Mouse (Mus musculus) hindbrain, postnatal 0 days (tissue): Measurements from ENCODE around the gene Gm28035. TPM values are rescaled to one million over a fixed set of nuclear protein-coding genes. Genes with fewer than 3 reads are reported as not detected.

ENCODE experiments used
- ATAC-seq: fragments of 200-750 bp; cut with Nextera tagmentation; 2 replicates; pipeline ENCODE4 v1.8.0; 2017; ENCODE audit warnings: mild to moderate bottlenecking, moderate TSS enrichment, moderate library complexity
- DNase-seq: peaks from one replicate; pipeline ENCODE4 v3.0.0-alpha.2; 2015; ENCODE audit warnings: low spot score
- H3K27ac ChIP-seq: fragments of 300-500 bp; sonication (generic); 2 replicates; pipeline ENCODE4 v1.5.1; 2014; ENCODE audit warnings: mild to moderate bottlenecking
- H3K27me3 ChIP-seq: fragments of 300-500 bp; sonication (generic); 2 replicates; pipeline ENCODE4 v1.6.1; 2014; ENCODE audit warnings: low read length, mixed read lengths; ENCODE audit not compliant: insufficient read depth
- H3K36me3 ChIP-seq: fragments of 300-500 bp; sonication (generic); 2 replicates; pipeline ENCODE4 v1.6.1; 2014; ENCODE audit warnings: low read length, mixed read lengths; ENCODE audit not compliant: insufficient read depth
- H3K4me1 ChIP-seq: fragments of 300-500 bp; sonication (generic); 2 replicates; pipeline ENCODE4 v1.6.1; 2014; ENCODE audit warnings: antibody characterized with exemption, low read length, mixed read lengths; ENCODE audit not compliant: insufficient read depth
- H3K4me2 ChIP-seq: fragments of 300-500 bp; sonication (generic); 2 replicates; pipeline ENCODE4 v1.6.1; 2014; ENCODE audit warnings: low read depth, mild to moderate bottlenecking, low read length, moderate library complexity, mixed read lengths
- H3K4me3 ChIP-seq: fragments of 300-500 bp; sonication (generic); 2 replicates; pipeline ENCODE4 v1.5.1; 2014; ENCODE audit warnings: low read length
- H3K9ac ChIP-seq: fragments of 300-500 bp; sonication (generic); replicated peaks from 2 replicates; pipeline ENCODE4 v1.6.1; 2014; ENCODE audit warnings: mild to moderate bottlenecking, low read length, moderate library complexity, mixed read lengths
- H3K9me3 ChIP-seq: fragments of 300-500 bp; sonication (generic); 2 replicates; pipeline ENCODE4 v1.6.1; 2016; ENCODE audit warnings: low read length, mixed read lengths
- CTCF ChIP-seq: IDR thresholded peaks from 2 replicates; pipeline ENCODE4 v1.5.1; 2016; ENCODE audit warnings: antibody characterized with exemption, control low read depth, low read depth
- WGBS: fragments of 180-500 bp; shearing (Covaris S2); extraction: QIAGEN DNeasy Blood & Tissue Kit; methylation state at CpG from one replicate; pipeline ENCODE4 v1.1.7; 2014; 5-methylcytosine and 5-hydroxymethylcytosine counted together
- polyA plus RNA-seq: library from polyadenylated mRNA; unstranded; fragments of >200 nt; fragmentation: Nextera tagmentation; extraction: Ambion mirVana; gene quantifications from 2 replicates; pipeline ENCODE4 v1.2.1, GENCODE M21; 2015
- total RNA-seq: library from RNA; depleted of rRNA; stranded (reverse); fragments of >200 nt; gene quantifications from 2 replicates; pipeline ENCODE4 v1.2.3, GENCODE M21; 2014

Gene Gm28035
- total and polyA plus RNA-seq, 2 experiments from 2014 or later = 0.31 to 15.1 TPM

GRCm38 (mm10) chr2:30205255-30205628 lies 35.1 kb upstream of the Gm28035 start:
- peak overlapping the region; percentile 66 for H3K4me2 ChIP-seq
- peak overlapping the region; percentile 60 for H3K9ac ChIP-seq
- no peaks in the 10 kb centered on the region for H3K27me3 ChIP-seq
- peak overlapping the region; percentile 77 for H3K27ac ChIP-seq
- H3K4me3 ChIP-seq = peak overlapping the region; percentile 65
- WGBS = under 1% methylated on average over 13 of the region's 13 CpGs
- TF ChIP-seq CTCF = no peak
- ATAC-seq (peak; percentile 58), DNase-seq (no peak)
- H3K4me1 ChIP-seq = peaks cover 6% of the 10 kb centered on the region; the same call in 1 of the 2 replicates
- no peaks in the 10 kb centered on the region for H3K9me3 ChIP-seq
- no peaks in the 10 kb centered on the region for H3K36me3 ChIP-seq

- Histone ChIP-seq H3K4me1 (peaks cover 6% of the 10 kb centered on the region; the same call in 1 of the 2 replicates), H3K4me2 (peak within 1 kb of the TSS; percentile 66), H3K27ac (peak within 1 kb of the TSS; percentile 77), H3K27me3 (no peaks in the 10 kb centered on the region), H3K9me3 (no peaks in the 10 kb centered on the region), H3K9ac (peak within 1 kb of the TSS; percentile 60), H3K36me3 (no peaks in the 10 kb centered on the region), H3K4me3 (peak within 1 kb of the TSS; percentile 65)
- peak; percentile 99 for DNase-seq
- no peak for TF ChIP-seq CTCF
- peak; percentile 98 for ATAC-seq
- under 1% methylated on average over 44 of the region's 44 CpGs for WGBS
These were observed 34.6 kb upstream of the Gm28035 start, which contains the start of gene Kyat1 for GRCm38 (mm10) chr2:30205629-30206357. Gene Kyat1 (minus strand): TSS chr2:30205847.

- Histone ChIP-seq H3K9ac (no peak overlapping the region), H3K27me3 (no peaks in the 10 kb centered on the region), H3K36me3 (no peaks in the 10 kb centered on the region), H3K4me3 (no peak overlapping the region), H3K4me2 (no peak overlapping the region), H3K4me1 (peaks cover 6% of the 10 kb centered on the region; the same call in 1 of the 2 replicates), H3K9me3 (no peaks in the 10 kb centered on the region), H3K27ac (no peak overlapping the region)
- ATAC-seq = no peak
- 83% methylated on average over 4 of the region's 4 CpGs for WGBS
- no peak for DNase-seq
- no peak for TF ChIP-seq CTCF
These were observed 33.0 kb upstream of the Gm28035 start for GRCm38 (mm10) chr2:30207401-30207800.

GRCm38 (mm10) chr2:30207886-30208285 lies 32.5 kb upstream of the Gm28035 start:
- H3K4me3 ChIP-seq = no peak overlapping the region
- no peaks in the 10 kb centered on the region for H3K27me3 ChIP-seq
- no peaks in the 10 kb centered on the region for H3K9me3 ChIP-seq
- H3K9ac ChIP-seq = no peak overlapping the region
- H3K36me3 ChIP-seq = no peaks in the 10 kb centered on the region
- no peak for TF ChIP-seq CTCF
- H3K4me2 ChIP-seq = no peak overlapping the region
- WGBS = 71% methylated on average over 5 of the region's 5 CpGs
- no peak for ATAC-seq
- no peak for DNase-seq
- peaks cover 6% of the 10 kb centered on the region; the same call in 1 of the 2 replicates for H3K4me1 ChIP-seq
- H3K27ac ChIP-seq = no peak overlapping the region

GRCm38 (mm10) chr2:30211408-30212168 lies 28.8 kb upstream of the Gm28035 start:
- DNase-seq = no peak

GRCm38 (mm10) chr2:30212169-30212545 lies 28.2 kb upstream of the Gm28035 start:
- no peak overlapping the region for H3K9ac ChIP-seq
- ATAC-seq = no peak

More at GRCm38 (mm10) chr2:30211408-30212168, 28.8 kb upstream of the Gm28035 start:
- no peak overlapping the region for H3K9ac ChIP-seq
- no peaks in the 10 kb centered on the region for H3K9me3 ChIP-seq
- no peak for TF ChIP-seq CTCF
- no peak overlapping the region for H3K4me2 ChIP-seq
- no peak for ATAC-seq
- no peaks in the 10 kb centered on the region for H3K36me3 ChIP-seq
- H3K4me3 ChIP-seq = no peak overlapping the region
- WGBS = 69% methylated on average over 6 of the region's 6 CpGs
- no peak overlapping the region for H3K27ac ChIP-seq
- 0 out of 2 replicates have a peak, but pooled peaks cover under 1% of the 10 kb centered on the region for H3K4me1 ChIP-seq
- H3K27me3 ChIP-seq = no peaks in the 10 kb centered on the region

GRCm38 (mm10) chr2:30212951-30213350 lies 27.4 kb upstream of the Gm28035 start:
- H3K4me3 ChIP-seq = no peak overlapping the region
- no peak for DNase-seq
- H3K36me3 ChIP-seq = no peaks in the 10 kb centered on the region
- H3K27me3 ChIP-seq = no peaks in the 10 kb centered on the region
- no peak for TF ChIP-seq CTCF
- H3K4me1 ChIP-seq = no peaks in the 10 kb centered on the region
- WGBS = 83% methylated on average over 1 of the region's 1 CpGs
- ATAC-seq = no peak
- no peaks in the 10 kb centered on the region for H3K9me3 ChIP-seq
- no peak overlapping the region for H3K9ac ChIP-seq
- no peak overlapping the region for H3K4me2 ChIP-seq
- H3K27ac ChIP-seq = no peak overlapping the region

More at GRCm38 (mm10) chr2:30212169-30212545, 28.2 kb upstream of the Gm28035 start:
- 76% methylated on average over 4 of the region's 4 CpGs for WGBS
- no peak for TF ChIP-seq CTCF
- no peaks in the 10 kb centered on the region for H3K36me3 ChIP-seq
- no peaks in the 10 kb centered on the region for H3K4me1 ChIP-seq
- H3K27me3 ChIP-seq = no peaks in the 10 kb centered on the region
- H3K9me3 ChIP-seq = no peaks in the 10 kb centered on the region
- H3K27ac ChIP-seq = no peak overlapping the region
- H3K4me2 ChIP-seq = no peak overlapping the region
- no peak for DNase-seq
- H3K4me3 ChIP-seq = no peak overlapping the region
